Mouse (Mus musculus): Measurements from ENCODE around the gene Sms.

- TF ChIP-seq POLR2A (IDR thresholded peaks at IDR 0.05; ENCODE audit: control insufficient read depth, low read depth, low read length): no peak
- TF ChIP-seq CTCF (IDR thresholded peaks at IDR 0.05; ENCODE audit: control insufficient read depth, insufficient read depth, insufficient replicate concordance, low read depth, low read length): no peak
Observed at GRCm38 (mm10) chrX:157482842-157483241, 9.2 kb downstream of the Sms start.

Measured in testis, adult 2 months (tissue).